8 mouse cellular contexts compared by ENCODE assay signal in genomic region chr17:22739581-22740178, GRCm38 (mm10).
DNase-seq lines count a peak whose midpoint lies in the region; ATAC-seq and TF ChIP-seq lines count a peak whose summit lies in the region.

No protein-coding gene starts in this region.

- peak; percentile 33 to 43 for DNase-seq in CD8-positive naive resting alpha-beta T cell, adult 2 months (ENCODE audit: low read depth in 2 of 2, low spot score in 2 of 2)
- DNase-seq in brain, embryonic 14.5 days (ENCODE audit: low read depth), result peak; percentile 93
- peak; percentile 16 for DNase-seq in fat pad, adult 2 months (ENCODE audit: extremely low read depth, low read depth, low spot score)
- DNase-seq in kidney, postnatal 0 days (ENCODE audit: low spot score), result peak; percentile 83
- peak; percentile 65 for DNase-seq in liver, adult 2 months (ENCODE audit: extremely low read depth, low read depth, low spot score)
- peak; percentile 69 for DNase-seq in stomach, postnatal 0 days (ENCODE audit: low spot score)

- H3K9me3 ChIP-seq in heart, embryonic 13.5 days, result no peaks in the 10 kb centered on the region
- no peaks in the 10 kb centered on the region for H3K9me3 ChIP-seq in kidney, postnatal 0 days (replicated peaks; ENCODE audit: low read length)
- H3K9me3 ChIP-seq in stomach, postnatal 0 days (ENCODE audit: control insufficient read depth, low read length), result no peaks in the 10 kb centered on the region

- peak overlapping the region; percentile 82 for H3K9ac ChIP-seq in heart, embryonic 13.5 days
- H3K9ac ChIP-seq in kidney, postnatal 0 days (ENCODE audit: low read depth, low read length), result peak overlapping the region; percentile 67
- H3K9ac ChIP-seq in liver, adult 2 months (ENCODE audit: low read depth, low read length), result peak overlapping the region; percentile 20
- H3K9ac ChIP-seq in stomach, postnatal 0 days (ENCODE audit: low read length), result peak overlapping the region; percentile 71

- H3ac ChIP-seq in myocyte (ENCODE audit: control insufficient read depth, insufficient read length), result no peak overlapping the region

- H3K4me2 ChIP-seq in heart, embryonic 13.5 days, result peak overlapping the region; percentile 67
- peak overlapping the region; percentile 73 for H3K4me2 ChIP-seq in kidney, postnatal 0 days (ENCODE audit: low read length)
- peak overlapping the region; percentile 88 for H3K4me2 ChIP-seq in myocyte (ENCODE audit: low read depth)
- H3K4me2 ChIP-seq in stomach, postnatal 0 days (replicated peaks; ENCODE audit: low read depth), result peak overlapping the region; percentile 69

- H3K27me3 ChIP-seq in heart, embryonic 13.5 days (replicated peaks), result no peaks in the 10 kb centered on the region
- no peaks in the 10 kb centered on the region for H3K27me3 ChIP-seq in kidney, postnatal 0 days (ENCODE audit: insufficient read depth, low read length)
- H3K27me3 ChIP-seq in liver, adult 2 months (ENCODE audit: control insufficient read depth, insufficient read depth, low read length), result no peaks in the 10 kb centered on the region
- H3K27me3 ChIP-seq in myocyte (ENCODE audit: control insufficient read depth, insufficient read depth, insufficient read length), result no peaks in the 10 kb centered on the region
- H3K27me3 ChIP-seq in stomach, postnatal 0 days (ENCODE audit: control insufficient read depth, insufficient read depth, low read length), result no peaks in the 10 kb centered on the region

- no peak for TF ChIP-seq POLR2A in brain, embryonic 14.5 days (IDR thresholded peaks at IDR 0.05; ENCODE audit: borderline replicate concordance, extremely low read depth, insufficient read depth, insufficient read length, poor library complexity, severe bottlenecking)
- no peak for TF ChIP-seq POLR2A in liver, adult 2 months (IDR thresholded peaks at IDR 0.05; ENCODE audit: extremely low read depth, insufficient read depth, low read length)
- peak; percentile 37 for TF ChIP-seq POLR2A in myocyte (IDR thresholded peaks at IDR 0.05; ENCODE audit: insufficient read length, low read depth)

- TF ChIP-seq CTCF in brain, embryonic 14.5 days (IDR thresholded peaks at IDR 0.05; ENCODE audit: borderline replicate concordance, extremely low read depth, insufficient read depth, insufficient read length), result no peak
- 0 out of 2 replicates have a peak, but pooled peaks have one; percentile 17 for TF ChIP-seq CTCF in kidney, postnatal 0 days (IDR thresholded peaks at IDR 0.05; ENCODE audit: low read depth)
- peak; percentile 17; the same call in 1 of the 2 replicates for TF ChIP-seq CTCF in liver, adult 2 months (IDR thresholded peaks at IDR 0.05; ENCODE audit: low read depth, low read length)
- TF ChIP-seq CTCF in stomach, postnatal 0 days (IDR thresholded peaks at IDR 0.05; ENCODE audit: low read depth), result peak; percentile 36

- peak overlapping the region; percentile 64 for H3K4me3 ChIP-seq in heart, embryonic 13.5 days
- peak overlapping the region; percentile 66 for H3K4me3 ChIP-seq in kidney, postnatal 0 days (replicated peaks; ENCODE audit: low read depth, low read length)
- peak overlapping the region; percentile 67 for H3K4me3 ChIP-seq in liver, adult 2 months (ENCODE audit: insufficient read depth, low read depth, low read length)
- H3K4me3 ChIP-seq in myocyte, result peak overlapping the region; percentile 40
- H3K4me3 ChIP-seq in stomach, postnatal 0 days (ENCODE audit: low read depth, low read length), result peak overlapping the region; percentile 63

- WGBS in heart, embryonic 13.5 days, result 0% methylated on average over 25 of the region's 25 CpGs
- under 1% methylated on average over 25 of the region's 25 CpGs for WGBS in kidney, postnatal 0 days
- under 1% methylated on average over 25 of the region's 25 CpGs for WGBS in liver, adult 2 months
- under 1% methylated on average over 25 of the region's 25 CpGs for WGBS in stomach, postnatal 0 days

- TF ChIP-seq EP300 in stomach, postnatal 0 days (optimal IDR thresholded peaks at IDR 0.05), result no peak

- H3K36me3 ChIP-seq in heart, embryonic 13.5 days, result peaks cover 15% of the 10 kb centered on the region
- H3K36me3 ChIP-seq in kidney, postnatal 0 days (ENCODE audit: insufficient read depth, low read length), result no peaks in the 10 kb centered on the region
- no peaks in the 10 kb centered on the region for H3K36me3 ChIP-seq in liver, adult 2 months (ENCODE audit: control insufficient read depth, insufficient read depth, low read length)
- H3K36me3 ChIP-seq in myocyte (ENCODE audit: control insufficient read depth, insufficient read depth), result no peaks in the 10 kb centered on the region
- H3K36me3 ChIP-seq in stomach, postnatal 0 days (ENCODE audit: control insufficient read depth, insufficient read depth, low read length), result no peaks in the 10 kb centered on the region

- peak overlapping the region; percentile 83 for H3K27ac ChIP-seq in heart, embryonic 13.5 days (replicated peaks)
- H3K27ac ChIP-seq in kidney, postnatal 0 days, result peak overlapping the region; percentile 69
- H3K27ac ChIP-seq in liver, adult 2 months (replicated peaks; ENCODE audit: insufficient read depth, low read depth, low read length), result no peak overlapping the region
- peak overlapping the region; percentile 46; the same call in 1 of the 2 replicates for H3K27ac ChIP-seq in stomach, postnatal 0 days (replicated peaks)

- H3K4me1 ChIP-seq in heart, embryonic 13.5 days, result peaks cover 8% of the 10 kb centered on the region
- H3K4me1 ChIP-seq in kidney, postnatal 0 days (replicated peaks; ENCODE audit: insufficient read depth, low read length), result no peaks in the 10 kb centered on the region
- H3K4me1 ChIP-seq in liver, adult 2 months (ENCODE audit: control insufficient read depth, insufficient read depth, low read length), result peaks cover 3% of the 10 kb centered on the region; the same call in 1 of the 2 replicates
- no peaks in the 10 kb centered on the region for H3K4me1 ChIP-seq in stomach, postnatal 0 days (replicated peaks; ENCODE audit: control insufficient read depth, insufficient read depth)

- no peaks in the 10 kb centered on the region; the same call in 1 of the 2 replicates for H3K79me2 ChIP-seq in liver, adult 2 months (ENCODE audit: control insufficient read depth, insufficient read depth, low read length)
- H3K79me2 ChIP-seq in myocyte (ENCODE audit: control insufficient read depth, insufficient read depth), result no peaks in the 10 kb centered on the region

- no peak for ATAC-seq in heart, embryonic 13.5 days (ENCODE audit: extremely low read depth, insufficient number of reproducible peaks, low FRiP score, low TSS enrichment)
- ATAC-seq in kidney, postnatal 0 days (replicated peaks; ENCODE audit: low FRiP score, low read depth), result peak; percentile 88
- ATAC-seq in stomach, postnatal 0 days (ENCODE audit: low FRiP score, low TSS enrichment), result peak; percentile 86

TF ChIP-seq in myocyte, 11 proteins besides CTCF, POLR2A, EP300 and RAD21:
- TF ChIP-seq TCF12 (IDR thresholded peaks at IDR 0.05; ENCODE audit: insufficient read depth, poor library complexity, severe bottlenecking) (no peak), E2F4 (IDR thresholded peaks at IDR 0.05; ENCODE audit: insufficient read depth) (no peak), TCF3 (IDR thresholded peaks at IDR 0.05; ENCODE audit: insufficient read length, low read depth) (no peak), MYOG (IDR thresholded peaks at IDR 0.05; ENCODE audit: control insufficient read depth in 1 of 3, insufficient read depth in 1 of 3, insufficient read length in 2 of 3, low read depth in 2 of 3) (no peak)
TF ChIP-seq in myocyte: peak in this region for 0.

Comparison
In these comparisons a context has a peak if more than half of its experiments do, and no peak if none do; other contexts are left out.
1. DNase-seq: peak in every context shown above with its lines; median percentile 93 in brain, embryonic 14.5 days; 83 in kidney, postnatal 0 days; 69 in stomach, postnatal 0 days; 65 in liver, adult 2 months; 38 in CD8-positive naive resting alpha-beta T cell, adult 2 months; 16 in fat pad, adult 2 months.
2. H3K9ac ChIP-seq: peak in every context shown above with its lines; median percentile 82 in heart, embryonic 13.5 days; 71 in stomach, postnatal 0 days; 67 in kidney, postnatal 0 days; 20 in liver, adult 2 months.